Mouse (Mus musculus): ENCODE measurements around the gene 2310022B05Rik. TPM values are rescaled to one million over a fixed set of nuclear protein-coding genes. Genes with fewer than 3 reads are reported as not detected.

The 2310022B05Rik gene
- total and polyA plus RNA-seq, 2 experiments, result 3.0 to 12.0 TPM

GRCm38 (mm10) chr8:124657961-124658360 lies 5.2 kb downstream of the 2310022B05Rik start:
- Histone ChIP-seq H3K4me3 (ENCODE audit: insufficient read depth, low read depth, low read length) (no peak overlapping the region), H3K27me3 (ENCODE audit: control insufficient read depth, insufficient read depth, low read length) (no peaks in the 10 kb centered on the region), H3K4me1 (ENCODE audit: control insufficient read depth, insufficient read depth, low read length) (peaks cover 41% of the 10 kb centered on the region), H3K27ac (replicated peaks; ENCODE audit: insufficient read depth, low read depth, low read length) (no peak overlapping the region), H3K79me2 (ENCODE audit: control insufficient read depth, insufficient read depth, low read length) (peaks cover 44% of the 10 kb centered on the region; the same call in 1 of the 2 replicates), H3K36me3 (ENCODE audit: control insufficient read depth, insufficient read depth, low read length) (no peaks in the 10 kb centered on the region), H3K9ac (ENCODE audit: low read depth, low read length) (no peak overlapping the region)
- 75% methylated on average over 7 of the region's 7 CpGs for WGBS
- no peak for TF ChIP-seq CTCF (IDR thresholded peaks at IDR 0.05; ENCODE audit: low read depth, low read length)
- no peak for TF ChIP-seq POLR2A (IDR thresholded peaks at IDR 0.05; ENCODE audit: extremely low read depth, insufficient read depth, low read length)
- DNase-seq (ENCODE audit: extremely low read depth, low read depth, low spot score), result no peak

GRCm38 (mm10) chr8:124653568-124654475 lies 9.3 kb downstream of the 2310022B05Rik start:
- Histone ChIP-seq H3K27me3 (ENCODE audit: control insufficient read depth, insufficient read depth, low read length) (no peaks in the 10 kb centered on the region), H3K4me3 (ENCODE audit: insufficient read depth, low read depth, low read length) (no peak overlapping the region), H3K4me1 (ENCODE audit: control insufficient read depth, insufficient read depth, low read length) (peaks cover 40% of the 10 kb centered on the region), H3K36me3 (ENCODE audit: control insufficient read depth, insufficient read depth, low read length) (no peaks in the 10 kb centered on the region; the same call in 1 of the 2 replicates), H3K9ac (ENCODE audit: low read depth, low read length) (no peak overlapping the region), H3K79me2 (ENCODE audit: control insufficient read depth, insufficient read depth, low read length) (peaks cover 35% of the 10 kb centered on the region), H3K27ac (replicated peaks; ENCODE audit: insufficient read depth, low read depth, low read length) (no peak overlapping the region; the same call in 1 of the 2 replicates)
- WGBS, result 71% methylated on average over 28 of the region's 28 CpGs
- DNase-seq (ENCODE audit: extremely low read depth, low read depth, low spot score), result no peak
- no peak for TF ChIP-seq CTCF (IDR thresholded peaks at IDR 0.05; ENCODE audit: low read depth, low read length)
- no peak for TF ChIP-seq POLR2A (IDR thresholded peaks at IDR 0.05; ENCODE audit: extremely low read depth, insufficient read depth, low read length)

- TF ChIP-seq POLR2A (IDR thresholded peaks at IDR 0.05; ENCODE audit: extremely low read depth, insufficient read depth, low read length) (no peak), CTCF (IDR thresholded peaks at IDR 0.05; ENCODE audit: low read depth, low read length) (no peak)
- no peaks in the 10 kb centered on the region; the same call in 1 of the 2 replicates for H3K36me3 ChIP-seq (ENCODE audit: control insufficient read depth, insufficient read depth, low read length)
- H3K27ac ChIP-seq (replicated peaks; ENCODE audit: insufficient read depth, low read depth, low read length), result peak overlapping the region; percentile 53
- no peak overlapping the region for H3K9ac ChIP-seq (ENCODE audit: low read depth, low read length)
- DNase-seq (ENCODE audit: extremely low read depth, low read depth, low spot score), result peak; percentile 40
- peaks cover 38% of the 10 kb centered on the region for H3K4me1 ChIP-seq (ENCODE audit: control insufficient read depth, insufficient read depth, low read length)
- 53% methylated on average over 4 of the region's 4 CpGs for WGBS
- H3K4me3 ChIP-seq (ENCODE audit: insufficient read depth, low read depth, low read length), result no peak overlapping the region
- H3K27me3 ChIP-seq (ENCODE audit: control insufficient read depth, insufficient read depth, low read length), result no peaks in the 10 kb centered on the region
- peaks cover 31% of the 10 kb centered on the region for H3K79me2 ChIP-seq (ENCODE audit: control insufficient read depth, insufficient read depth, low read length)
Measured at GRCm38 (mm10) chr8:124652546-124652945, 10.6 kb downstream of the 2310022B05Rik start.

GRCm38 (mm10) chr8:124651776-124652175 lies 11.4 kb downstream of the 2310022B05Rik start:
- H3K36me3 ChIP-seq (ENCODE audit: control insufficient read depth, insufficient read depth, low read length), result no peaks in the 10 kb centered on the region; the same call in 1 of the 2 replicates
- H3K79me2 ChIP-seq (ENCODE audit: control insufficient read depth, insufficient read depth, low read length), result peaks cover 28% of the 10 kb centered on the region
- no peak for TF ChIP-seq POLR2A (IDR thresholded peaks at IDR 0.05; ENCODE audit: extremely low read depth, insufficient read depth, low read length)
- no peak for TF ChIP-seq CTCF (IDR thresholded peaks at IDR 0.05; ENCODE audit: low read depth, low read length)
- peak overlapping the region; percentile 97 for H3K27ac ChIP-seq (replicated peaks; ENCODE audit: insufficient read depth, low read depth, low read length)
- H3K4me1 ChIP-seq (ENCODE audit: control insufficient read depth, insufficient read depth, low read length), result peaks cover 36% of the 10 kb centered on the region
- peak; percentile 99 for DNase-seq (ENCODE audit: extremely low read depth, low read depth, low spot score)
- no peak overlapping the region for H3K4me3 ChIP-seq (ENCODE audit: insufficient read depth, low read depth, low read length)
- no peaks in the 10 kb centered on the region for H3K27me3 ChIP-seq (ENCODE audit: control insufficient read depth, insufficient read depth, low read length)
- 34% methylated on average over 20 of the region's 20 CpGs for WGBS
- H3K9ac ChIP-seq (ENCODE audit: low read depth, low read length), result peak overlapping the region; percentile 54

GRCm38 (mm10) chr8:124648311-124648710 lies 14.9 kb downstream of the 2310022B05Rik start:
- no peaks in the 10 kb centered on the region for H3K27me3 ChIP-seq (ENCODE audit: control insufficient read depth, insufficient read depth, low read length)
- H3K36me3 ChIP-seq (ENCODE audit: control insufficient read depth, insufficient read depth, low read length), result no peaks in the 10 kb centered on the region; the same call in 1 of the 2 replicates
- DNase-seq (ENCODE audit: extremely low read depth, low read depth, low spot score), result no peak
- no peak for TF ChIP-seq CTCF (IDR thresholded peaks at IDR 0.05; ENCODE audit: low read depth, low read length)
- TF ChIP-seq POLR2A (IDR thresholded peaks at IDR 0.05; ENCODE audit: extremely low read depth, insufficient read depth, low read length), result no peak
- H3K27ac ChIP-seq (replicated peaks; ENCODE audit: insufficient read depth, low read depth, low read length), result no peak overlapping the region
- peaks cover 21% of the 10 kb centered on the region for H3K4me1 ChIP-seq (ENCODE audit: control insufficient read depth, insufficient read depth, low read length)
- H3K4me3 ChIP-seq (ENCODE audit: insufficient read depth, low read depth, low read length), result no peak overlapping the region
- H3K79me2 ChIP-seq (ENCODE audit: control insufficient read depth, insufficient read depth, low read length), result peaks cover 18% of the 10 kb centered on the region
- H3K9ac ChIP-seq (ENCODE audit: low read depth, low read length), result no peak overlapping the region

Data from liver, adult 2 months (tissue).